Mouse (Mus musculus) ES-Bruce4 (cell line): ENCODE data around the gene Aldh6a1.

Experiments used
- CTCF ChIP-seq: IDR thresholded peaks from one replicate; pipeline ENCODE4 v1.8.1; 2011; ENCODE audit warnings: low read depth, low read length
- POLR2A ChIP-seq: IDR thresholded peaks from one replicate; pipeline ENCODE4 v1.8.1; 2011; ENCODE audit warnings: low read length; ENCODE audit not compliant: insufficient read depth

GRCm38 (mm10) chr12:84451801-84452200 is 997 bp upstream of the Aldh6a1 start:
- TF ChIP-seq POLR2A (no peak), CTCF (no peak)
